Mouse (Mus musculus): Measurements from ENCODE around the gene Surf6.
"Not testable (repeated sequence)": the region's sequence is repeated elsewhere in the genome, so short reads cannot be mapped to it uniquely, and the experiment has no call there.

Gene Surf6

DNA sequence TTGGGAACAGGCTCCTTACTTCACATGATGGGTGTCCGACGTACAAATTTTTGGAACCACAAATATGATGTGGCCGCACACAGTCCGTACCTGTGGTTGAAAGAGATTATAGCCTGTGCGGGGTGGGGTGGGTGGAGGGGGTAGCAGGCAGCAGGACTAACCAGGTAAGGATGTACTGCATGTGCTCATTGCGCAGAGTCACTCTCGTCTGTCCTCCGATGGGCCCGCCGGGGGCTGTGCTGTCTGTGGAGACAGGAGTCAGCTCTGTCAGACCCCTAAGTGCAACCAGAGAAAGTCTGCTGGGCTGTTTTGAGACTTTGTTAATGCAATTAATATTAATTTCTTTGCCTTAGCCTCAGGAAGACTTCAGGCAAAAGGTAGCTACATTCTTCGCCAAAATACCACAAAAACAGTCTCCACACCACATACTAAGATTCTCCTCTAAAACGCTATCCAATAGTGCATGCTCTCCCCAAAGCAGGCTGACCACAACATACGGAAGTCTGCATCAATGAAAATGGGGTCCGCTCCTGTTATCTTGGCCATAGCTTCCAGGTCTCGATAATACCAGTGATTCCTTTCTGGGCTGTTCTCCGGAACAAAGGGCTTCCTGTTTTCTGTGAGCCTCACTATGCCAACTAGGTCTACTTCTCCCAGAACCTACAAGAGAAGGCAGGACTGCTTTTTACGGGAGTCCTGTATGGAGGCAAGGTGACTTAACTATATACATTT, 10.9 kb upstream of the Surf6 start:
- no peak for DNase-seq (ENCODE audit: low spot score)

DNA sequence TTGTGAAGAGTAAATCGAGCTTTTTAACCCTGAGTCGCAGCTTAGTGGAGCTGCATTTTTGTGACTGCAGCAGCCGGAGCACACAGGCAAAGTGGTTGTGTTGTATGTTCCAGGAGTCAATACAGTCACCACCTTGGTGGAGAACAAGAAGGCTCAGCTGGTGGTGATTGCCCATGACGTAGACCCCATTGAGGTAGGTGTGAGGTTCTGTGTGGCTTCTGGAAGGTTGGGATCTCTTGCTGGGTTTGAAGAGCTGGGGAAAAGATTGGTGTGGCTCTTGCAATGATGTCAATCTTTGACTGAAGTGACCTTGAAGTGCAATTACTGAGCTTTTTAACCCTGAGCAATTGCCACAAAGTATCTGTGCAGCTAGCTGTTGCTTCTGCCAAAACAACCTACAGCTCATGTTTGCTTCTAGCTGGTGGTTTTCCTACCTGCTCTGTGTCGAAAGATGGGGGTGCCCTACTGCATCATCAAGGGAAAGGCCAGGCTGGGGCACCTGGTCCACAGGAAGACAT, 9.6 kb upstream of the Surf6 start:
- DNase-seq (ENCODE audit: low spot score), result no peak

DNA sequence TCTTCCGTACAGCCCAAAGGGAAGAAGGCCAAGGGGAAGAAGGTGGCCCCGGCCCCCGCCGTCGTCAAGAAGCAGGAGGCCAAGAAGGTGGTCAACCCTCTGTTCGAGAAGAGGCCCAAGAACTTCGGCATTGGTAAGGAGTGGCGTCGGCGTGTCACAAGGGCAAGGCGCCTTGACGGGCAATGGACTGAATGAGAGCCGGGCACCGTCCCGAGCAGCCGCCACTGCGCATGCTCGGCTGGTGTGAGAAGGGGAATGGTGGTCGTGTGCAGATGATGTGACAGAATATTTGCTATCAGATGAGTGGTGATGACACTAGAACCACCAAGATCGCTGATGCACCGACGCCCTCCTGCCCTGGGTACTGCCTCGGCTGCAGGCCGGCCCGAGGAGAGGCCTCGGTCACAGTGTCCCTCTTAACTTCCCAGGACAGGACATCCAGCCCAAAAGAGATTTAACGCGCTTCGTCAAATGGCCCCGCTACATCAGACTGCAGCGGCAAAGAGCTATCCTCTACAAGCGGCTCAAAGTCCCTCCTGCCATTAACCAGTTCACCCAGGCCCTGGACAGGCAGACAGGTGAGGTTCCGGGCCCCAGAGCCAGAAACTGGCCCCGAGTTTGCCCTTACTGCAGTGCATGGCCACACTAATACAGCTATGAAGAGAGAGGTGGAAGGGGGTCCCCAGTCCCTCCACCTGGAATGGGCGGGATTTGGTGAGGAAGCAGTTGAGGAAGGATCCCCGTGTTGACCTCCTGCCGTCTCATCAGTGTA, 8.5 kb upstream of the Surf6 start:
- peak; percentile 34 for DNase-seq (ENCODE audit: low spot score)

DNA sequence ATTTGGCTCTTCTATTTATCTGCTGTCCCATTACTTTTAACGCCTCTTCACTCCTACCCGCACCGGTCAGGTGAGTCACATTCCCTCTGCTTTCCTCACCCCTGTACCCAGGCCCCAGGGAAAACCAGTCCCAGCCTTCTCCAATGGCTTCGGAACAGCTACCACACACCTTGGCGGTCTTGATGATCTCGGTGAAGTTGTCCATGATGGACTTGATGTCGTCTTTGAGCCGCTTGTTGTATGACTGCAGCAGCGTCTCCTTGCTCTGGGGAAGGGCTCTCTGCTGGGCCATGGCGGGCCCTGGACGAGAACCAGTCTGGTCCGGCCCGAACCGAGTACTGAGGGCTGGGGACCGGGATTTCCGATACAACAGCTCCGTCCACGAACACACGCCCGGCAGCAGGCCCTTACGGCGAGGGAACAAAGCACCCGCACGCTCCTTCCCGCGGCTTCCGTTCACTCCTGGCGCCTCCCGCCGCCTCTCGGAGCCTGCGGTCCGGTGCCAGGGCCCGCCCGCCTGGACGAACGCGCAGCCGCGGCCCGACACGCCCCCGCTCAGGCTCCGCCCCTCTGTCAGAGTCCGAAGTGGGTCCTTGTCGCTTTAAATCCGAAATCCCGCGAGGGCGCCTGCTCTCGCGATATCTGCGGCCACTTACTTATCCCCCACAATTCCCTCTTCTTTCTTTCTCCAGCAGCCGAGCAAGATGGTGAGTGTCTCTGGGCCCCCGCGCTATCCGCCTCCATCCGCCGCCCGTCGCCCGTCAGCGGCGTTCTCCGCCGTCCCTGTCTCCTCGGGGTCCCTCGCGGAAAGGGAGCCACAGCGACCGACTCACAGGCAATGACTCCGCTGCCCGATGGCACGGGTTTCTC, 7.7 kb upstream of the Surf6 start, which contains the start of the genes Med22 and Rpl7a:
TSS of gene Med22 (minus strand) at position 554 of the 870 bp plus-strand sequence.
TSS of gene Rpl7a (plus strand) at position 641 of the 870 bp plus-strand sequence.
- DNase-seq (ENCODE audit: low spot score), result peak; percentile 99

DNA sequence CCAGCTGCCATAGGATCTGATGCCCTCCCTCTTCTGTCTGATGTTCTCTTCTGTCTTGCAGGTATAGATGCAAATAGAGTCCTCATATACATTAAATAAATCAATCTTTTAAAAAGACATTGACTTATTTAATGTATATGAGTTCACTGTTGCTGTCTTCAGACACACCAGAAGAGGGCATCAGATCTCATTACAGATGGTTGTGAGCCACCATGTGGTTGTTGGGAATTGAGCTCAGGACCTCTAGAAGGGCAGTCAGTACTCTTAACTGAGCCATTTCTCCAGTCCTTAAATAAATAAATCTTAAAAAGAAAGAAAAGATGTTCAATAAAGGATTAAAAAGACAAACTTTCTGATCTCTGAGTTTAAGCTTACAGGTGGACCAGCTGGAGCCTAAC, 6.7 kb upstream of the Surf6 start:
- DNase-seq (ENCODE audit: low spot score), result no peak

DNA sequence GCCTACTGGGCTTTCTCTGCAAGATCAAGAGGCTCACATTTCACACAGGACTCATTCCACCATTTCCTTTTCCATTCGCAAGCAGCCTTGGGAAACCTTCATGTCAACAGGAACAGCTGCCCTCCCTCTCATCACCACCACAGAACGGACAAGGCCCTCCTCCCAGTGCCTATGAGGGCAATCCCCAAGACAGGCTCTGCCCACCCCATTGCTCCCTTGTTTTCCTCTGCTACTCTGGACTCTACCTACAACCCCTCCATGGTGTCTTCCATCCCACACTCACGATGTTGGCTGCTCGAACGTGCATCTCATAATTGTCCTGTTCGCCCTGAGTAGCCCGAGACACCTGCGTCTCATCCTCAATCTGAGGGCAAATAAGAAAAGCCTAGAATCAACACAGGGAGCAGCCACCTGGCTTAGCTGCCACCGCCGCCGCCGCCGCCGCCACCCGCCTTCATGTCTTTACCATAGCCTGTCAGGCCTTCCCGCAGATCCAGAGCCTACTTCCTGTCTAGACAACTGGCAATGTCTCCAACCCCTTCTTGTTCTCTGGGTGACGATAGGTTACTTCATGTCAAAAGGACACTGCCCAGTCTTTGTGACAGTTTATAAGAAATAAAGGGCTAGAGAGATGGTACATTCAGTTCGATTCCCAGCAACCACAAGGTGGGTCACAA, 6.2 kb upstream of the Surf6 start:
- no peak for DNase-seq (ENCODE audit: low spot score)

DNA sequence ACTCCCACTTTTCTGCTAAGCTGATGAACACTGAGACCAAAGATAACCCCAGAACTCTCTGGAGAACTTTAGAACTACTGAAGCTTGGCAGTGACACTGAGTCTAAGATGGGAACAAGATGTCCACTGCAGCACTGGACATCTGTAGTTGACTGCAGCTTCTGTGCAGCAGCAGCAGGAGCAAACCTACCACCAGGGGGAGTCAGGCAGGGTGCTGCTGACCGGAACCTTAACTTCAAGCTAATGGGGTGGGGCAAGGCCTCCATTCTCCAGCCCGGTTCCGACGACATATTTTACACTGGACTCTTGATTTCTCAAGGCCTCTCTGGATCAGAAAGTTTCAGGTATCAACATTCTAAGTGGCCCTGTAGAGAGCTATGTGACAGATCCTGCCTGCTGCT, 4.4 kb upstream of the Surf6 start:
- DNase-seq (ENCODE audit: low spot score), result peak; percentile 45

DNA sequence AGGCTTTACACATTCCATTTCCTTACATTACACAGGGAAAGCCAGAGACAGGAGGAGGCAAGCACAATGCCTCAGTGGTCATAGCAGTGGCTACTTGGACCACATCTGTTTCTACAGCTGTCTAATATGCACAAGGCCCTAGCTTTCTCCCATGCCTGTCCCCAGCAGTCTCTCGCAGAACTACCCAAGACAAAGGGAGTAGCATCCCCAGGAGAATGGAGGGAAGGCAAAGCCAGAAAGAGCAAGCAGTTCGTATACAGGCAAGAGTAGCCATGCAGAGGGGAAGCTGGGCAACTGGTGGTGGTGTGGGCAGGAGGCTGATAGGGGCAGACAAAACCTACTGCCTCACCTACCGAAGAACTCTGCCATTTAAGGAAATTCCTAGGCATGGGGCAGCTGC, 3.8 kb upstream of the Surf6 start:
- DNase-seq (ENCODE audit: low spot score), result no peak

DNA sequence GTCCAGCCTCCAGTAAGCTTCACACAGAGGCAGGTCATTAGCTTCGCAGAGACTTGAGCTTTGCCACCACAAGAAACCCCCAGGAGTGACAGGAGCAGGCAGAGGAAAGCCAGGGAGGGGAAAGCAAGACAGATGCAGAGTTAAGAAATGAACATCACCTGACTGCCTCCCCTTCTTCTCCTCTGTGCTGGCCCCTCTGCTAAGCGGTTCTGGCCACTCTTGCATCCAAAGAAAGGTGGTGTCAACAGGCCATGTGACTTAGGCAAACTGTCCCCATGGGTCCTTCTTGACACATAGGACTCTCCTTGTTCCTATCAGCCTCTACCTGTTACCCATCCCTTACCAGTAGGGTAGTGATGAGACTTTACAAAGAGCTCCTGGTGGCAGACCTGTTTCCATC, 3.3 kb upstream of the Surf6 start:
- no peak for DNase-seq (ENCODE audit: low spot score)

DNA sequence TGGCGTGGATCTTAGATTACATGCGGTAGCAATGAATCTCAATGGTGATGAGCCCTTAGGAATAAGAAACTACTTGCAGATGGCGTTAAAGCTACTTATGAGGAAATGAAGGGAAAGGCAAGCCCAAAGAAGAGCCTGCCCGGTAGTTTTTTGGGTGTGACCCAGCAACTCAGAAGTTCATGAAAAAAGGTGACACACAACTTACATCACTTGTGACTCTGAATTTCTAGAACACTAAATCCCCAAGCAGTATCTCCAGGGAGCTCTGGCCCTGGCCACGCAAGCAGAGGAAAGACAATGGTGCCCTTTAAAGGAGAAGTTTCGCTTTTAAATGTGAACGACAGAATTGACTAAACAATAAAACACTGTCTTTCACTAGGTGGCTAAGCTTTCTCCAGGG, 632 bp upstream of the Surf6 start:
- DNase-seq (ENCODE audit: low spot score), result no peak

DNA sequence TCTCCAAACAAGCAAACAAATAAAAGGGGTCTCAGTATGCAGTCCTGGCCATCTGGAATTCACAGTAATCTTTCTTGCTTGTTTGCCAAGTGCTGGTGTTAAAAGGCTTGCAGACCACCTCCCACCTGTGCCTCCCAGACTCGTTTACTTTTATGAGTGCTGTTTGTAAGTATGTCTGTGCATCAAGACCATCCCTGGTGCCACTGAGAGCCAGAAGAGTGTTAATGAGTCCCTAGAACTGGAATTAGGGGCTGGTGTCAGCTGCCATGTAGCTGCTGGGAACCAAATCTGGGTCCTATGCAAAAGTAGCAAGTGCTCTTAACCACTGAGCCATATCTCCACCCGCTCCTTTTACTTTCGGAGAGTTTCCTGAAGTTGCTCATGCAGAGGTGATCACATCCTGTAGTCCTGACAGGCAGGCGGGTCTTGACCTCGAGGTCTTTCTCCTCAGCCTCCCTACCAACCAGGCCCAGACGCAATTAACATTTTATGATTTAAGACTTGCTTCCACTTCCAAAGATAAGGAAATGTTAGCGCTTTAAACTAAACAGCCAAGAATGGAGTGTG, 762 bp downstream of the Surf6 start:
- no peak for DNase-seq (ENCODE audit: low spot score)

DNA sequence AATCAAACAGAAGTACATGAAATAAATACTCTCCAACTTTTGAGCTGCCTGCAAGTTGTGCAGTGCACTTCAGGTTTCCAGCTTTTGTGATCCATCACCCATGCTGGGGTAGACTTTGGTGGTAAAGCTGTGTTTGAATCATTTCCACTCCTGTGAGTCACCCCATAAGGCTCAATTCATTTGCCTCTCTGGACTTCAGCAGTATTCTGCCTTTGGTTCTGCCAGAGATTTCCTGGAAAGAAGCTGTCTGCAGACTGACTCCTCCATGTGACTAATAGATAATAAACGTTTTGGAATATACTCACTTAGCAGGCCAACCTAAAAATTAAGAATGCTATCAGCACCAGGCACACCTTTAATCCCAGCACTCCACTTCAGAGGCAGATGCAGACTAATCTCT, 1.9 kb downstream of the Surf6 start:
- DNase-seq (ENCODE audit: low spot score), result no peak

DNA sequence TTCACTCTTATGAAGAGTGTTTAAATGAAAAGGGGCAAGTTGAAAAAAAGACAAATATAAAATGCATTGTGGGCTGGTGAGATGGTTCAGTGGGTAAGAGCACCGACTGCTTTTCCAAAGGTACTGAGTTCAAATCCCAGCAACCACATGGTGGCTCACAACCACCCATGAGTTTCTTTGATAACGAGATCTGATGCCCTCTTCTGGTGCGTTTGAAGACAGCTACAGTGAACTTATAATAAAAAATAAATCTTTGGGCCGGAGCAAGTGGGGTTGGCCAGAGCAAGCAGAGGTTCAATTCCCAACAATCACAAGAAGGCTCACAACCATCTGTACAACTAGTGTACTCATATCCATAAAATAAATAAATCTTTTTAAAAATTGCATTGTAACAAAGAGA, 6.8 kb downstream of the Surf6 start:
- no peak for DNase-seq (ENCODE audit: low spot score)

DNA sequence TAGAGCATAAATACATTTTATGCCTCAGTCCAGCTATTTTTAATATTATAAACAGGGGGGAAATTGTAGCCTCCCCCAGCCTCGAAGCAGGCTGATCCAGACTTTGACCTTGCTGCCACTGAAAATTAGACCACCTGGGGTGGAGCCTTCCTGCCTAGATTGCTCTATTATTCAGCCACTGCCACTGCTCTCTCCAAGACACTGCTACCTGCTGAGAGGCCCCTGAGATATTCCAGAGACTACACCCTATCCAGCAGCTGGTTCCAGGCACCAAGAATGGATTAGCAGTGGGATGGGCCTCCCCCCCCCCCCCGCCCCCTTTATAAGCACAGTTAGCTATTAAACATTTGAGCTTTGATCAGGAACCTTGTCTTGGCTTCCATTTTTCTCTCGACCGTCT, 16.5 kb downstream of the Surf6 start:
- DNase-seq (ENCODE audit: low spot score), result not testable (repeated sequence)

DNA sequence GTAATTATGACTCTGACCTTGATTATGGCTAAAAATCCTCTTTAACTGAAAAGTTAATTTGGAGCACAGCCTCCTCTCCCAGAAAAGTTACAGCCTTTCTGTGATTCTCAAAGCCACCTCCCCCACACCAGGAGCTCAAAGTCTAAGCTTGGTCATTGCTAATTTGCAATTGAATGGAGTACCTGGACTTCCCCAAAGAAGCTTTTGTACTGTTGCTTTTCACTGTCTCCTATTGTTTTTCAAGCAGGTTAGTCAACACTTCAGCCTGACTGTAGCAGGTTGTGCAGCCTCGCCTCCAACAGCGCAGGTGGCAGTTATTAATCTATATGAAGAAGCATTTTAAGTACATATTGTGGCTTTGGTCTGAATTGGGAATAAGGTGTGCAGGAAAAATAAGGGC, 17.1 kb downstream of the Surf6 start:
- DNase-seq (ENCODE audit: low spot score), result not testable (repeated sequence)

DNA sequence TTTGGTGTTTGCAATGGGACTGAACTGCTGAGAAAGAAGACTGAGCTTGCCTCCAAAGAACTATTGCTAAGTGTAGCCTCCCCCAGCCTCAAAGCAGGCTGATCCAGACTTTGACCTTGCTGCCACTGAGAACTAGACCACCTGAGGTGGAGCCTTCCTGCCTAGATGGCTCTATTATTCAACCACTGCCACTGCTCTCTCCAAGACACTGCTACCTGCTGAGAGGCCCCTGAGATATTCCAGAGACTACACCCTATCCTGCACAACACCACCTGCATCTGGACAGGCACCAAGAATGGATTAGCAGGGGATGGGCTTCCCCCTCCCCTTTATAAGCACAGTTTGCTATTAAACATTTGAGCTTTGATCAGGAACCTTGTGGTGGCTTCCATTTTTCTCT, 24.1 kb downstream of the Surf6 start:
- DNase-seq (ENCODE audit: low spot score), result no peak

DNA sequence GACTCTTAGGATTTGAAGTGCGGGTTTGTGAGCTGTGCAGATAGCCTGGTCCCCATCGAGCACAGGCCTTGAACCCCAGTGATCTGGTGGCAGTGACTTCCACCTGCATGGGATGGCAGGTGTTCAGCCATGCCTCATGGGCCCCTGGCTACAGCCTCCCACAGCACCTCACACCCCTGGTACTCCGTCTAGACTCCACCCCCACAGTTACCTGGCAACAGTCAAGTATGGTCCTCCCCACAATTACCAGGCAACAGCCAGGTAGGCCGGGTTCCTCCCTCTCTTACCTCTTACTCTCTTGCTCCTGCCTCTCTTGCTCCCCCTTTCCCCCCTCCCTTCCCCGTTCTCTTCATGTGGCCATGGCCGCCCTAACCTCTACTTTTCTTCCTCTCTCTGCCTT, 32.0 kb downstream of the Surf6 start:
- no peak for DNase-seq (ENCODE audit: low spot score)

DNA sequence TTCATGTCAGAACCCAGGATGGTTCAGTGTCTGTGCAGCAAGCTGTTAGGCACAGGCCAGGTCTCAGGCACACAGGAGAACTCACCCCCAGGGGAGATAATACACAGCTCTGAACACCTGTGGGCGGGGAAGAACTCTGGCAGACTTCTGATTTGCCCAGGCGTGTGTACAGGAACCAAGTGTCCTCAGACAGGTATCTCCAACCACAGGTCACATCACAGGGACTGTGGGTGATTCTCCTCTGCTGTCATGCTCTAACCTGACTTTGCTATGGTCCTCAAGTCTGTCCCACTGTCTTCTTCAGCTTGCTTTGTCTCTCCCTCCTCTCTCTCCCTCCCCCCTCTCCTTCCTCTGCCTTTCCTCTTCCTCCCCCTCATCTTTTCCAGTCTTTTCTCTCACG, 37.8 kb downstream of the Surf6 start, which contains the start of gene Abo:
TSS of gene Abo (minus strand) at position 101 of the 400 bp plus-strand sequence.
- DNase-seq (ENCODE audit: low spot score), result no peak

DNA sequence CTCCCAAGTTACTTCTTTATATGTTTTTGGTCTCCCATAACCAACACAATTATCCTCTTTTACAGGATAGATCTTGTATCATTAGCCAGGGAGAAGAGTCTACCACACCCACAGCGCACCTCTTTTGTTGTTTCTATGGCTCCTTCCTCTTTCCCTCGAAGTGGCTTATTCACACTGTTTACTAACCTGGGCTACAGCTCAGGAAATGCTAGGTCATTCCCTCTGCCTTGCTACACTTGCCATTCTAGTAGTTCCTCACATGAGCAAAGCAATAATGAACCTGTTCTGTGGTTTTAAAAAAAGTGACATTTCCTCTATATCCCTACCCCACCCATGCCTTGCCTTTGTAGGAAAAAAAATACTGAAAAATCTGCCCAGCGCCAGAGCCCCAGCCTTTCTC, 39.8 kb downstream of the Surf6 start:
- no peak for DNase-seq (ENCODE audit: low spot score)

DNA sequence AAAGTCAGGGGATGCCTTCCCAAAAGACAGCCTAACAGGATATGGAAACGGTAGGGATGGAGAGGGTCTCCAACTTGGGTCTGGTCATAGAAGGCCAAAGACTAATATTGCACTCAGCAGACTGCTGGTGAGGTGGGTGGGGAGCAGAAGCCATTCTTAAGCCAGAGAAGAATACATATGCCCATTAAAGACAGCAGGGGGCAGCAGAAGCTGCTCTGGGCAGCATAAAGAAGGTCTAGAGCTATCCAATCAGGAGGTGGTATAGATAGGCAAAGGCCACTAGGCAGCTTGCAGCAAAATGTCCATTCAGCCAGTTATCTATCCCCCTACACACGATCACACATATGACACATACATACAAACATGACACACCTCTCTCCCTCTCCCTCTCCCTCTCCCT, 55.0 kb downstream of the Surf6 start:
- peak; percentile 41 for DNase-seq (ENCODE audit: low spot score)
